In genomic region chr5:50915176-50915792, GRCm38 (mm10) we compare ENCODE assay signal across 15 mouse cellular contexts.
"Had no signal": no experiment of that assay in that cellular context is flagged by ENCODE, and none has a peak within 500 bp of the region (broad histone marks: within the 10 kb centered on the region; RNA-seq: fewer than 3 reads in every experiment).

No protein-coding gene starts in this region.

- H3K4me1 ChIP-seq: limb, embryonic 13.5 days; midbrain, embryonic 10.5 days; neural tube, embryonic 15.5 days had no signal

- H3K27ac ChIP-seq: layer of hippocampus, adult 2 months; limb, embryonic 13.5 days; liver, embryonic 14.5 days; midbrain, embryonic 10.5 days; neural tube, embryonic 15.5 days; stomach, postnatal 0 days had no signal

- H3K4me3 ChIP-seq: layer of hippocampus, adult 2 months; limb, embryonic 13.5 days; midbrain, embryonic 10.5 days; myocyte; neural tube, embryonic 15.5 days had no signal

- H3K9me3 ChIP-seq: limb, embryonic 13.5 days; midbrain, embryonic 10.5 days; neural tube, embryonic 15.5 days had no signal

- H3K9ac ChIP-seq: limb, embryonic 13.5 days; liver, embryonic 14.5 days; neural tube, embryonic 15.5 days had no signal

- H3K4me2 ChIP-seq: limb, embryonic 13.5 days; neural tube, embryonic 15.5 days had no signal

- DNase-seq: kidney, postnatal 14 days; left cerebral cortex, postnatal 4 days; lung, adult 18-20 months; lung, postnatal 4 days; right cerebral cortex, adult 18-20 months; right cerebral cortex, postnatal 25 days; thymus, postnatal 4 days had no signal

- H3K27me3 ChIP-seq: limb, embryonic 13.5 days; neural tube, embryonic 15.5 days had no signal

- H3K36me3 ChIP-seq: limb, embryonic 13.5 days; midbrain, embryonic 10.5 days; neural tube, embryonic 15.5 days had no signal

- ATAC-seq: lung, postnatal 0 days had no signal
